Mouse (Mus musculus): ENCODE measurements around the gene Ulbp1.
"Not testable (repeated sequence)": the region's sequence is repeated elsewhere in the genome, so short reads cannot be mapped to it uniquely, and the experiment has no call there.

The Ulbp1 gene

DNA sequence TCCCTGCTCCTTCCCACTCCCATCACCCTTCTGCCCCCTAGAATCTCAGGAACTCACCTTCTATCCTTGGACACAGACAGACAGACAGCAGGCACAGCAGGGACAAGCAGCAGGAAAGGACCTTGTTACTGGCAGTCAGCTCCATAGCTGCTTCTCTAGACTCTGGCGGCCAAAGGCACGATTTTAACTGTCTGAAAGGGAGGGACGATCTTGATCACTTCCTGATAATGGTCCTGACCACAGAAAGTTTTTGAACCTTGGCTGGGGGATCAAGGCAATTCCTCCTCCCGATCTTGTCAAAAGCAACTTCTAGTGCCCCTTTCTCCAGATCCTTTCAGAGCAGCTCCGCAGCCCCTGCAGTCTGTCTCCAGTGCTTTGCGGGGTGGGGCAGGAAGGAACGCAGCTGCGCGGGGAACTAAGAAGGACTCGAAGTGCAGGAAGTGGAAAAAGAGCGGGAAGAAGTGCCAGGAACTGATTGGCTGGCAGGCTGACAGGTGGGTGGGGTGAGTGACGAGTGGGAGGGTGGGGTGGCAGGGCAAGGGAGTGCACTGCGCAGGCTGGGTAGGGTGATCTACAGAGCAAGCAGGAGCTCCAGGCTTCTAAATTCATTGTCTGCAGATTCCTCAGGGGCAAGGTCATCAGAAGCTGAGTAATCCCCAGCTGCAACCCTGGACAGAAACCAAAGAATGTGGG lies at the start of gene Ulbp1:
Gene Ulbp1, minus strand, starts transcription at position 442 of the 693 bp plus-strand sequence.
- DNase-seq (ENCODE audit: low spot score in 2 of 2): peak; percentile 54 to 67

DNA sequence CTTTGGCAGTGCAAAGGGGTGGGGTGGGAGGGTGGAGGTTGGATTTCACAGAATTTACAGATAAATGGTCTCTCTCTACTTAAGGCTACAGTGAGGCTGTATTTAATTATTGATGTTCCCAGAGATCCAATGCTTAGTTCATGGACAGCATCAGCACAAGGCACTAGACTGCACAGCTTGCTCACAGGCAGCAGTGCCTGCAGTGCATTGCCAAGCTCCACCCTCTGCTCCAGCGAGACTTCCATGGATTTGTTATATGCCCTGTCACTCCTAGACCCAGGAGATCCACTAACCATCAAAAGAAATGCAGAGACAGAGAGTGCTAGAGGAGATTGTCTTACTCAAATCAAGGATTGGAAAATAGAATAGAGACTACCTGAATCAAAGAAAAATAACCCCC lies 24.7 kb upstream of the Ulbp1 start:
- DNase-seq (ENCODE audit: low spot score in 2 of 2): not testable (repeated sequence)

DNA sequence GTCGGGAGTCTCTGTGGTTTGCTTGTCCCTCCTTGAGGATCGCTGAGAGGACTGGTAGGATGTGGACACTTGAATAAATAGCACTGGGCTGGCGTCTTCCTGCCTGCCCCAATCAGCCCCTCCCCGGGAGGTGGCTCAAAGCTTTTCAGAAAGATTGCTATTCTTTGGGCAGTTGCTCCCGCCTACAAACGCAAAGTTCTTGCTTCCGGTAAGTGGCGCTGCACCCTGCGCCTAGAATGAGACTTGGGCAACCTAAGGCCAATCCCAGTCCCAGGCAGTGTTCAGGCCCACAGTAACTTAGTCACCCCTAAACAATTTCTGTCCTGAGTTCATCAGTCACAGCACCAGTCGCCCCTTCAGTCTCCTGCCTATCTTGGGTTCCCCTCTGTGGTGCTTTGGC lies 18.9 kb upstream of the Ulbp1 start:
- DNase-seq (ENCODE audit: low spot score in 2 of 2): not testable (repeated sequence)

DNA sequence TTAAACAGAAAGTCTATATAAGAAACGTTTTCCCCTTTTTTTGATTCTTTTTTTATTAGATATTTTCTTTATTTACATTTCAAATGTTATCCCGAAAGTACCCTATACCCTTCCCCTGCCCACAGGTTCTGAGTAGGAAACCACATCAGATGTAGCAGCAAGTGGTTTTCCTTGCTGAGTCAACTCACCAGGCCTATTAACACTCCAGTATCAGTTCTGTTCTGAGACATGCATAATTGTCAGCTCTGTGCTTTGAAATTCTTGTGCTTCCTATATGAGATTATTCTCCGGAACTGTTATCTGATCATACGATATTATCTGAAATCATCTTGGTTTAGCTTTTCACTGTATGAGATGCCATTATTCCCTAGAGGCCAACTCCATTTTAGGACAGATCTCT lies 10.2 kb upstream of the Ulbp1 start:
- no peak for DNase-seq (ENCODE audit: low spot score in 2 of 2)

DNA sequence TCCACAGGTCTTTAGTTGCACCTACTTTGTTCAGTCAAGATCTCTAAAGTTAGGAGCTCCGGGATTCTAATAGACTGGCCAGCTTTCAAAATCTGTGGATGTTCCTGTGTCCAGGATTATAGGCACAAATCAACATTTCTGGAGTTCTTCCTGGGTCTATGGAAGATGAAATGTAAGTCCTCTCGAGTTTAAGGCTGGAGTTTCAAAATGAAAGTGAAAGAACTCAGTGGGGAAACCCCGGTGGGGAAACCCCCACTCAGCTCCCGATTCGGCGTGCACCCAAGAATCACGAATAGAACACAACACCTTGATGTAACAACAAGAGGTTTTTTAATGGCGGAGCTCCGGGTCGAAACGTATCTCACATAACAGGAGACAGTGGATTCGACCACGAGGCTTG lies 787 bp upstream of the Ulbp1 start:
- DNase-seq (ENCODE audit: low spot score in 2 of 2): not testable (repeated sequence)

DNA sequence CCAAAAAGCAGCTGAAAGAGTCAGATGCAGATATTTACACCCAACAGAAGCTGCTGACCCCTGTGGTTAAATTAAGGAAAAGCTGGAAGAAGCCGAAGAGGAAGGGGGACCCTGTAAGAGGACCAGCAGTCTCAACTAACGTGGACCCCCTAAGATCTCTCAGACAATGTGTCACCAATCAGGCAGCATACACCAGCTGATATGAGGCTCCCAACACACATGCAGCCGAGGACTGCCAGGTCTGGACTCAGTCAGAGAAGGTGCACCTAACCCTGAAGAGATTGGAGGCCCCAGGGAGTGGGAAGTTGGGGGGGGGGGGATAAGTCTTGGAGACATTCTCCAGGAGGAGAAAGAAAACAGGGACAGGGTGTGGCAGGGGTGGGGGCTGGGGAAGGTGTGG lies 1.8 kb downstream of the Ulbp1 start:
- DNase-seq (ENCODE audit: low spot score in 2 of 2): no peak

DNA sequence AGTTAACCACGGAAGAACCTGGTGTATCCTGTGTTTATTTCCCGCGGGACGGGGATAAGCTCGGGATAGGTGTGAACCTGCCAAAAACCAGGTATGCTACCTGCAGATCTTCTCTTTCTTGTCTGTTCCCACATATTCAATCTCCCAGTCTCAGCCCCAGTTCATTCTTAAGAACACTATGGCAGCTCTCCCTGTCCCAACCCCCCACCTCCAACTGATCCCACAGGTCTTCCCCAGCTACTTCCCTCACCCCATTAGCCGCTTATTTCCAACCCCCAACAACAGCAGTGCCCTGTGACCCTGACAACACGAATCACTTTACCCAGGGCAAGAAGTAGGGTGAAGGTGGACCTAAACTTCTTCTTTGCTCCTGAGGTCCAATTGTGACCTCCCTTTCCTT lies 3.0 kb downstream of the Ulbp1 start:
- no peak for DNase-seq (ENCODE audit: low spot score in 2 of 2)

DNA sequence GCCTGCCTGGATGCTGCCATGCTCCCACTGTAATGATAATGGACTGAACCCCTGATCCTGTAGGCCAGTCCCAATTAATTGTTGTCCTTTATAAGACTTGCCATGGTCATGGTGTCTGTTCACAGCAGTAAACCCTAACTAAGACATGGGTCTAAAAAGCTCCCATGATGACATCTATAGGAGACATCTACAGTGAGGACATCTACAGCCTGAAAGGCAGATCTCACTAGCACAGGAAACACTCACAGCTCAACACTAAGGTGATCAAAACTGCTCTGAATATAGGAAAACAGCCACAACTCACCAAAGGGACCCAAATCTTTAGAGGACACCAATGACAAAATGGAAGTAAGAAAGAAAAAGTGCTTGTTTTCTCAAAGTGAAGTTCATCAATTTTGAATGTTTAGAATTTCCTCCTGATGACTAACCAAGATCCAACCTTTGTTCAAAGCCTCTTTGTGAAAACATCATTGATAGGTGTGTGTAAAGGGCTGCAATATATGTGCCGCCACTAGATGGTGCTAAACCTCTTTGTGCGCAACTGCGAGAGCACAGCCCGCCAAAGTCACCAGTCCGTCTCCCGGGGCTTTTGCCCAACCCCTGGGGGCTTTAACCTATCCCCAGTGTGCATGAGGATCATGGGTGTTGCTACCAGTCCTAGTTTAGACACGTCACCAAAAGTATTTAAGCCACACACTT lies 3.6 kb downstream of the Ulbp1 start:
- DNase-seq (ENCODE audit: low spot score in 2 of 2): peak; percentile 27 to 59

DNA sequence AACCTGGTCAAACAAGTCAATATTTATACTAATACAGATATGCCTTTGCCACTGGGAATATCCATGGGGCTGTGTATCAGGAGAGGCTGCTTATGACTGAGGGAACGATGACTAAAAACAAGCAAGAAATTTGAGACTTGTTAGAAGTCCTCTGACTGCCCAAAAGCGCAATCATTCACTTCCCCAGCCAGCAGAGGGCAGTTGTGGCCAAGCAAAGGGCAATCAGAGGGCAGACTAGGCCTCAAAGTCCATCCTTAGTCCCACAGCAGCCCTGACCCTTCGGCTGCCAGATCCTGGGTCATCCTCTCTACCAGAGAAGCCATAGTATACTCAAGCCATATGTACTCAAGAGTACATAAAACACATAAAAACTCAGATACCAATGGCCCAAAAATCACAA lies 11.4 kb downstream of the Ulbp1 start:
- no peak for DNase-seq (ENCODE audit: low spot score in 2 of 2)

DNA sequence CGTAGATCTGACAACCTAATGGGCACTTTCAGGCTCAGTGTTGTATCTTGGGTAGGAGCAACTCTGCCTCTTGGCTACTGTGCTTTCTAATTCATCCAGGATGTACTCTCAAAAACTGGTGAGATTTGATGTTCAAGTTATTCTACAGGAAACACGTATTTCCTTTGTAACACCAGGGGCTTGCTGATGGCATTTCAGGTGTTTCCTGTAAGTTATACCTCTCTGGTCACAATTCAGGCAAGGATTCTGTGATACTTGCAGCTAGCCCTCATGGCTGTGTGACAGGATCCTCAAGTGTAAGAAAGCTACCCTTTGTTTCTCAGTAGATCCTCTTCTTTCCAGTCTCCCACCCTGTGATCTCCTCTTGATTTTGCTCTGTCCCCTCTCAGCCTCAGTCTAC lies 34.5 kb downstream of the Ulbp1 start:
- DNase-seq (ENCODE audit: low spot score in 2 of 2): no peak

DNA sequence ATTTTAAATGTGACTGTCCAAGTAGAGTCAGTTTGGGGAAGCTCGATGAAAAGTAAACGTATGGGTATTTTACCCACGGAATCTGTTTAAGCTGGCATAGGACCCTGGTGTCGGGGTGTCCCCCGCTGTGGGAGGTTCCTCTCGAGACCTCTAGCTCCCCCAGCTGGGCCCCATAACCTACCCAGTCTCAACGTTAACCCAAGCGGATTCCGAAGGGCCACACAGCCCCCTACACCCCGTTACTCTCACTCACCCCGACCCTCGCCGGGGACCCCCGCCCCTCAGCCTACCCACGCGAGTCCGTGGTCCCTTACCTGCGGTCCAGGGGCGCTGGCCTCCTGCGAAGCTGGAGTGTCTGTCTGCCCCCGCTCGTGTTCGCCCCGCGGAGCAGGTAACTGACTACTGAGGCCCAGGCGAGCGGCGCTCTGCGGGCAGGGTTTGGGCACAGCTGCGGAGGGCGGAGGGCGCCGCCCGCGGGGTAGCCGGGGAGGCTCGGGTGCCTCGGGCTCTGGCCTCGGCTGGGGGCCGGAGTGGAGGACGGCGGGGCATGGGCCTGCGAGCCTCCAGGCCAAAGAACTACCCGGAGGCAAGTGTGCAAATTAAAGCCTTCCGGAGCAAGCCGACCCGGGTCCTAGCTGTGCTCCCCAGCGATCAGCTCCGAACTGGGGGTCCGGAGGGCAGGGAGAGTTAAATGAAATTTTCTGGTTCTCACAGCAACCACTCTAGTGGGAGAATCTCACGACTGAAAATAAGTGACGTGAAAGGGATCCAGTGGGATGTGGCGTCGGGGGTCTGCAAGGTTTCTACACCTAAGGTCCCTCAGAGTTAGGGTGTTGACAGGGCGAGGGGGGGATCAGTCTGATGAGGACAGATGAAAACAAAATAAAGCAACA lies 80.0 kb downstream of the Ulbp1 start:
- DNase-seq (ENCODE audit: low spot score in 2 of 2): no peak

DNA sequence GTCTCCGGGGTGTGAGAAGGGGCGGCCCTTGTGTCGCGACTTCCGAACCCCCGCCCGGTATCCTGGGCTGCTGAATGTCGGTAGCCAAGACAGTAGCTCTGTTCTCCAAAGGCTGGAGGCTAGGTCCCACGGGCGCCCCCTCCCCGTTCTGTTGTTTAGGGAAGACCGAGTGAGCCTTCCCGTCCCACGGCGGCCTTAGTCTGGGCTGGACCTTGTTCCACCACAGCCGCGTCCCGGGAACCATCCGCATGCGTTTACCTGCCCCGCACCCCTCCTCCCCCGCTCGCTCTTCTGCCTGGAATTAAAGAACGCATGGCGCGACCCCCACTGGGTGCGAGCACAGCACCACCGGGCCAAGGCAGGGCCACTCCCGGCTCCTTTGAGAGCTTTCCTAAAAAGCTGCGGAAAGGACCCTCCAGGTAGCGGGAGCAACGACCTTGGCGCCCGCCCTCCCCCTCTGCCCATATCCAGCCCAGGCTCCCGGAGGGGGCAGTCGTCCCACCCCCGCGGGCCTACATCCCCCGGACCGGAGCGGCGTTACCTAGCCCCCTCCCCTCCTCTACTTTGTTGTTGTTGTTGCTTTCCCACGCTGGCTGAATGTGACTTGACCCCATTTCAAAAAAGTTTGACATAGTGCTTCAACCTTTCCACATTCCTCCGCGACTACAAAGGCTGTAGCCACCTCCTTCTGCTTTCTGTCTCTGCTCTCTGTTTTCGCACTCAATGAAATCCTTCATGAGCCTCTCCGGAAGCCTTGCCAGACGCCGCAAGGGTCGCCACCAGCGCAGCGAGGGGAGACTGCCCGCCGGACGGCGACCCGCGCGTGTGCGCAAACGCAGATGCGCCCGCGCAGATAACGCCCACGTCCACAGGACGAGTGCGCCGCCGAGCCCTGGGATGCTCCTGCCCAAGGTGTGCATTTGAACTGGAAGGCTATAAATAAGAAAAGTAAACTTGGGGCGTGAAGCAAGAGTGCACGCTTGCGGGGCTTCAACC lies 81.2 kb downstream of the Ulbp1 start:
- no peak for DNase-seq (ENCODE audit: low spot score in 2 of 2)

DNA sequence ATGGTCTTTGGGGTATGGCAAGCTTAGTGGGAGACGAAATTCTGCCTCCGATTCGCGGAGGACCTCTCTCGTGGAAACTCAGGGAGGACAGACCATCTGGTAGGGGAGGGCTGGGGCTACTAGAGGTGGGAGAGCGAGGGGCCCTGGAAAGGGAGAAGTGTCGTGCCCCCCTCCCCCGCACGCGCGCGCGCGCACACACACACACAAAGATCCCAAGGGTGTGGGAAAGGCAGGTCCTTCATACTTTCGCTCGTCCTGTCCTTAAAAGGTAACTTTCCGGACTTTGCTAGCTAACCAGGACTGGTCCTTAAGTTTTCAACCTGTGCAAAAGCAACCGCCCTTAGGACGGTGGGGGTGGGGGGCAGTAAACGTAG lies 81.9 kb downstream of the Ulbp1 start:
- DNase-seq (ENCODE audit: low spot score in 2 of 2): no peak

DNA sequence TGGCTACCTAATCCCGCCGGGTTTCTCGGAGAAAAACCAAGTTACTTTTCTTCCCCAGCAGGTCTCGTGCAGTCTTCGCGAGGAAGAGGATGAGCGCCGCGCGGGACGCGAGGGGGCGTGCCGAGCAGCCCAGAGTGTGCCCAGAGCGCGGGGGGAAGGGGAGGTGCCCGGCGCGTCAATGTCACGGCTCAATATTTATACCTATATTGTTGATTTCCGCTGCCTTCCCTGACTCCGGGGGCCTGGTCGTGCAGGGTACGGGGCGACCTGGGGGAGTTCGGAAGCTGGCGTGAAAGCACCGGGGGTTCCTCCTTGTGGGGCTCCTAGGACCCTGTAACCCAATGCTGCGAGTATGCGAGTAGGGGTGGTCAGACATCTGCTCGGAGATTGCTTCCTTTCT lies 82.3 kb downstream of the Ulbp1 start:
- no peak for DNase-seq (ENCODE audit: low spot score in 2 of 2)
